Mouse (Mus musculus) gastrocnemius, adult 18-20 months (tissue): Measurements from ENCODE around the gene Gm28510. TPM values are rescaled to one million over a fixed set of nuclear protein-coding genes. Genes with fewer than 3 reads are reported as not detected.
"Not testable (repeated sequence)": the region's sequence is repeated elsewhere in the genome, so short reads cannot be mapped to it uniquely, and the experiment has no call there.

Source experiments
- DNase-seq: peaks from one replicate; pipeline ENCODE4 v3.0.0; 2021; ENCODE audit warnings: low spot score
- long read RNA-seq, 2 experiments: library from polyadenylated mRNA; stranded (forward); transcript quantifications; one replicate each; pipeline ENCODE4 v2.0.0; 2021
- total RNA-seq, 2 experiments: library from RNA; stranded (reverse); gene quantifications; 2 replicates each; pipeline ENCODE4 v1.2.3; 2021

Gm28510 gene
- not detected for total RNA-seq
- long read RNA-seq, experiment 1 = 0 reads
- long read RNA-seq, experiment 2 = 0 reads

- not testable (repeated sequence) for DNase-seq
Measured at GRCm38 (mm10) chrY:10412437-10412836, at the start of gene Gm28510. Gene Gm28510, plus strand, starts transcription at chrY:10412737.

Other genes with a start within 250 kb of the Gm28510 start
- gene Gm20834, start 88.1 kb upstream of the Gm28510 start, total RNA-seq = not detected
- not detected for gene Gm20737, start 123.3 kb downstream of the Gm28510 start, total RNA-seq
- gene Gm21775, start 140.7 kb downstream of the Gm28510 start, total RNA-seq = not detected
- gene Gm21900, start 203.6 kb downstream of the Gm28510 start, total RNA-seq = not detected